Mouse (Mus musculus): ENCODE data around the gene Slc16a11. TPM values are rescaled to one million over a fixed set of nuclear protein-coding genes. Genes with fewer than 3 reads are reported as not detected.

Slc16a11 gene
- polyA plus RNA-seq, 1 experiment from 2014 or later = 1.2 TPM

- no peak overlapping the region for H3K9ac ChIP-seq (ENCODE audit: low read length)
- ATAC-seq (replicated peaks; ENCODE audit: low FRiP score, low TSS enrichment, low read depth) = no peak
- no peaks in the 10 kb centered on the region for H3K4me1 ChIP-seq (replicated peaks; ENCODE audit: control insufficient read depth, insufficient read depth, low read length)
- 59% methylated on average over 9 of the region's 9 CpGs for WGBS
- H3K4me3 ChIP-seq (ENCODE audit: low read depth, low read length) = no peak overlapping the region
- H3K36me3 ChIP-seq (ENCODE audit: control insufficient read depth, insufficient read depth, low read length) = no peaks in the 10 kb centered on the region
- H3K9me3 ChIP-seq (ENCODE audit: control insufficient read depth, low read length) = no peaks in the 10 kb centered on the region
- peaks cover 9% of the 10 kb centered on the region for H3K27me3 ChIP-seq (replicated peaks; ENCODE audit: control insufficient read depth, insufficient read depth, low read length)
- H3K4me2 ChIP-seq (ENCODE audit: low read length) = no peak overlapping the region
- no peak overlapping the region for H3K27ac ChIP-seq (ENCODE audit: low read depth)
- peak; percentile 82 for DNase-seq (ENCODE audit: low spot score)
These were observed 34.7 kb downstream of the Slc16a11 start for GRCm38 (mm10) chr11:70247136-70247845.

DNA sequence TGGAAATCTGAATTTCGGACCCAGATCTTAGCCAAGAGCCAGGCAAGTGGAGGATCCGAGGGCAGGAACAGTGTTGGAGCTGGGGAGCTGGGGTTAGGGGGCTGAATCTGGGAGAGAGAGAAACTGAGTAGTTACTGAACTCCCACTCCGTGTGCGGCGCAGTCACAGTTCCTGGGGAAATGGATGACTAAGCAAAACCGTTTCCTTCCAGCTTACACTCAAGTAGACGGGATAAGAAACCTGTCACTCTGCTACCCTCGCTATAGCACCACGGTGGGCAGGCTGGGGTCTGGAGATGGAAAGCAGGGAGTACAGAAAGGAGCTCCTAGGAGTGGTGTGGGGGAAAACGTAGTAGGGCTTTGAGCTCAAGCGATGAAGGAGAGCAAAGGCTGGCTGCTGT lies 37.6 kb downstream of the Slc16a11 start:
- no peak overlapping the region for H3K9ac ChIP-seq (ENCODE audit: low read length)
- no peaks in the 10 kb centered on the region for H3K36me3 ChIP-seq (ENCODE audit: control insufficient read depth, insufficient read depth, low read length)
- H3K9me3 ChIP-seq (ENCODE audit: control insufficient read depth, low read length) = no peaks in the 10 kb centered on the region
- peaks cover 8% of the 10 kb centered on the region; the same call in 1 of the 2 replicates for H3K4me1 ChIP-seq (replicated peaks; ENCODE audit: control insufficient read depth, insufficient read depth, low read length)
- no peak for DNase-seq (ENCODE audit: low spot score)
- peaks cover 37% of the 10 kb centered on the region for H3K27me3 ChIP-seq (replicated peaks; ENCODE audit: control insufficient read depth, insufficient read depth, low read length)
- no peak for ATAC-seq (replicated peaks; ENCODE audit: low FRiP score, low TSS enrichment, low read depth)
- H3K4me2 ChIP-seq (ENCODE audit: low read length) = no peak overlapping the region
- no peak overlapping the region for H3K27ac ChIP-seq (ENCODE audit: low read depth)
- no peak overlapping the region for H3K4me3 ChIP-seq (ENCODE audit: low read depth, low read length)
- 73% methylated on average over 11 of the region's 11 CpGs for WGBS

DNA sequence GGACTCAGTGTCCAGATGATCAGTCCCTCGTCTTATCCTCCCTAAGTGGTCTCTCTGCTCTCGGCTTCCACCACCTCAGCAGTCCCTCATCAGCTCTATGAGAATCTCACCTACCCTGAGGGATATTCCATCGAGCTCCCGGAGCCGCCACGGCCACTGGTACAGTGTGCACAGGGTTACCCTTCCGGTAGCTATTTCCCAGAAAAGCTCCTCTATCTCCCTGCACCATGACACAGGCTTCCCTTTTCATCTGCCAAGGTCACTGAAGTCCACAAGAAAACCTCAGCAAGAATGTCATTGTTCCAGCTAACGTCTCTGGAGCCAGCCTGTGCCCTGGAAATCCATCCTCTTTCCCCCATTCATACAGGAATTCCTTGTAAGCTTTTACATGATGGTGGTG lies 39.3 kb downstream of the Slc16a11 start:
- no peaks in the 10 kb centered on the region for H3K36me3 ChIP-seq (ENCODE audit: control insufficient read depth, insufficient read depth, low read length)

GRCm38 (mm10) chr11:70254337-70254736 lies 41.8 kb downstream of the Slc16a11 start:
- ATAC-seq (replicated peaks; ENCODE audit: low FRiP score, low TSS enrichment, low read depth) (no peak), DNase-seq (ENCODE audit: low spot score) (peak; percentile 61)
- peak overlapping the region; percentile 47 for H3K4me2 ChIP-seq (ENCODE audit: low read length)
- peak overlapping the region; percentile 25 for H3K4me3 ChIP-seq (ENCODE audit: low read depth, low read length)
- no peaks in the 10 kb centered on the region for H3K36me3 ChIP-seq (ENCODE audit: control insufficient read depth, insufficient read depth, low read length)
- H3K4me1 ChIP-seq (replicated peaks; ENCODE audit: control insufficient read depth, insufficient read depth, low read length) = peaks cover 8% of the 10 kb centered on the region; the same call in 1 of the 2 replicates
- peaks cover 43% of the 10 kb centered on the region for H3K27me3 ChIP-seq (replicated peaks; ENCODE audit: control insufficient read depth, insufficient read depth, low read length)
- H3K9me3 ChIP-seq (ENCODE audit: control insufficient read depth, low read length) = no peaks in the 10 kb centered on the region
- 0 out of 2 replicates have a peak overlapping the region, but pooled peaks have one; percentile 10 for H3K9ac ChIP-seq (ENCODE audit: low read length)
- no peak overlapping the region for H3K27ac ChIP-seq (ENCODE audit: low read depth)
- 6% methylated on average over 18 of the region's 18 CpGs for WGBS

More for the DNA sequence above, 39.3 kb downstream of the Slc16a11 start:
- Histone ChIP-seq H3K4me3 (ENCODE audit: low read depth, low read length) (no peak overlapping the region), H3K4me1 (replicated peaks; ENCODE audit: control insufficient read depth, insufficient read depth, low read length) (peaks cover 8% of the 10 kb centered on the region; the same call in 1 of the 2 replicates), H3K9ac (ENCODE audit: low read length) (no peak overlapping the region), H3K9me3 (ENCODE audit: control insufficient read depth, low read length) (no peaks in the 10 kb centered on the region), H3K4me2 (ENCODE audit: low read length) (no peak overlapping the region), H3K27ac (ENCODE audit: low read depth) (no peak overlapping the region), H3K27me3 (replicated peaks; ENCODE audit: control insufficient read depth, insufficient read depth, low read length) (peaks cover 47% of the 10 kb centered on the region)
- DNase-seq (ENCODE audit: low spot score) (no peak), ATAC-seq (replicated peaks; ENCODE audit: low FRiP score, low TSS enrichment, low read depth) (no peak)
- WGBS = 79% methylated on average over 8 of the region's 8 CpGs

- H3K4me1 ChIP-seq (replicated peaks; ENCODE audit: control insufficient read depth, insufficient read depth, low read length) = peaks cover 8% of the 10 kb centered on the region; the same call in 1 of the 2 replicates
- peak within 1 kb of the TSS; percentile 47 for H3K4me2 ChIP-seq (ENCODE audit: low read length)
- peak within 1 kb of the TSS; percentile 10; the same call in 1 of the 2 replicates for H3K9ac ChIP-seq (ENCODE audit: low read length)
- H3K27me3 ChIP-seq (replicated peaks; ENCODE audit: control insufficient read depth, insufficient read depth, low read length) = peaks cover 44% of the 10 kb centered on the region
- ATAC-seq (replicated peaks; ENCODE audit: low FRiP score, low TSS enrichment, low read depth) (no peak), DNase-seq (ENCODE audit: low spot score) (peak; percentile 64)
- no peak within 1 kb of the TSS for H3K27ac ChIP-seq (ENCODE audit: low read depth)
- under 1% methylated on average over 25 of the region's 25 CpGs for WGBS
- no peaks in the 10 kb centered on the region for H3K36me3 ChIP-seq (ENCODE audit: control insufficient read depth, insufficient read depth, low read length)
- H3K9me3 ChIP-seq (ENCODE audit: control insufficient read depth, low read length) = no peaks in the 10 kb centered on the region
- peak within 1 kb of the TSS; percentile 25 for H3K4me3 ChIP-seq (ENCODE audit: low read depth, low read length)
These were observed 42.5 kb downstream of the Slc16a11 start, which contains the start of gene Alox12 for GRCm38 (mm10) chr11:70254931-70255531. Gene Alox12 (minus strand): TSS chr11:70255353.

- H3K4me3 ChIP-seq (ENCODE audit: low read depth, low read length) = no peak overlapping the region
- no peaks in the 10 kb centered on the region for H3K9me3 ChIP-seq (ENCODE audit: control insufficient read depth, low read length)
- no peak overlapping the region for H3K27ac ChIP-seq (ENCODE audit: low read depth)
- H3K27me3 ChIP-seq (replicated peaks; ENCODE audit: control insufficient read depth, insufficient read depth, low read length) = peaks cover 25% of the 10 kb centered on the region
- peaks cover 8% of the 10 kb centered on the region; the same call in 1 of the 2 replicates for H3K4me1 ChIP-seq (replicated peaks; ENCODE audit: control insufficient read depth, insufficient read depth, low read length)
- no peaks in the 10 kb centered on the region for H3K36me3 ChIP-seq (ENCODE audit: control insufficient read depth, insufficient read depth, low read length)
- no peak for ATAC-seq (replicated peaks; ENCODE audit: low FRiP score, low TSS enrichment, low read depth)
- no peak overlapping the region for H3K9ac ChIP-seq (ENCODE audit: low read length)
- WGBS = 85% methylated on average over 4 of the region's 4 CpGs
- H3K4me2 ChIP-seq (ENCODE audit: low read length) = no peak overlapping the region
- no peak for DNase-seq (ENCODE audit: low spot score)
These were observed 46.5 kb downstream of the Slc16a11 start for GRCm38 (mm10) chr11:70259035-70259434.

DNA sequence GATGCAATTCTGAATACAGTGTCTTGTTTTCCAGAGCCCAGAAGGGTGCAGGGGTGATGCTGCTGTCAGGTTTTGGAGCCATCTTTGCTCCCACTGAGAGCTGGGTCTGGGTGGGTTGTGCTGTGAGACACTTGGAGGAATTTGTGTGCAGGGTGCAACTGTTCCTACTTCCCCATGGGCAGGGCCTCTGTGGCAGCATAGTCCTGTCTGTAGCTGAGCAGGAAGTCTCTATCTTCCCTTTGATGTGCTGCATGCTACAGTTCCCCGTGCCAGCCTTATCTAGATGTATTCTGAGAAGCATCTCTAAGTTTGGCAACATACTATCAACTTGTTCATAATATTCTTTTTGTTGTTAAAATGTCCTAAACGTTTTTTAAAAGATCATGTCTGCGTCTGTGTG lies 52.7 kb downstream of the Slc16a11 start:
- 47% methylated on average over 3 of the region's 3 CpGs for WGBS
- H3K27ac ChIP-seq (ENCODE audit: low read depth) = no peak overlapping the region

GRCm38 (mm10) chr11:70265819-70266218 lies 53.3 kb downstream of the Slc16a11 start:
- Histone ChIP-seq H3K4me2 (ENCODE audit: low read length) (no peak overlapping the region), H3K9me3 (ENCODE audit: control insufficient read depth, low read length) (no peaks in the 10 kb centered on the region), H3K36me3 (ENCODE audit: control insufficient read depth, insufficient read depth, low read length) (no peaks in the 10 kb centered on the region), H3K27me3 (replicated peaks; ENCODE audit: control insufficient read depth, insufficient read depth, low read length) (no peaks in the 10 kb centered on the region), H3K4me1 (replicated peaks; ENCODE audit: control insufficient read depth, insufficient read depth, low read length) (no peaks in the 10 kb centered on the region), H3K4me3 (ENCODE audit: low read depth, low read length) (no peak overlapping the region), H3K9ac (ENCODE audit: low read length) (no peak overlapping the region), H3K27ac (ENCODE audit: low read depth) (no peak overlapping the region)
- DNase-seq (ENCODE audit: low spot score) (no peak), ATAC-seq (replicated peaks; ENCODE audit: low FRiP score, low TSS enrichment, low read depth) (no peak)
- 74% methylated on average over 4 of the region's 4 CpGs for WGBS

More for the DNA sequence above, 52.7 kb downstream of the Slc16a11 start:
- no peak overlapping the region for H3K4me3 ChIP-seq (ENCODE audit: low read depth, low read length)
- H3K4me1 ChIP-seq (replicated peaks; ENCODE audit: control insufficient read depth, insufficient read depth, low read length) = no peaks in the 10 kb centered on the region
- H3K36me3 ChIP-seq (ENCODE audit: control insufficient read depth, insufficient read depth, low read length) = no peaks in the 10 kb centered on the region
- no peak for DNase-seq (ENCODE audit: low spot score)
- no peaks in the 10 kb centered on the region for H3K27me3 ChIP-seq (replicated peaks; ENCODE audit: control insufficient read depth, insufficient read depth, low read length)
- H3K9ac ChIP-seq (ENCODE audit: low read length) = no peak overlapping the region
- H3K4me2 ChIP-seq (ENCODE audit: low read length) = no peak overlapping the region
- no peak for ATAC-seq (replicated peaks; ENCODE audit: low FRiP score, low TSS enrichment, low read depth)
- no peaks in the 10 kb centered on the region for H3K9me3 ChIP-seq (ENCODE audit: control insufficient read depth, low read length)
